Mouse (Mus musculus) adrenal gland, postnatal 10 days (tissue): ENCODE results near the gene Lpcat2. TPM values are rescaled to one million over a fixed set of nuclear protein-coding genes. Genes with fewer than 3 reads are reported as not detected.
"Not testable (repeated sequence)": the region's sequence is repeated elsewhere in the genome, so short reads cannot be mapped to it uniquely, and the experiment has no call there.

ENCODE experiments used
- DNase-seq: peaks from one replicate; pipeline ENCODE4 v3.0.0; 2021; ENCODE audit warnings: mixed read lengths
- total RNA-seq, 2 experiments: library from RNA; stranded (reverse); gene quantifications; 2 replicates each; pipeline ENCODE4 v1.2.3; 2021

Lpcat2 gene
- total RNA-seq, 2 experiments from 2014 or later: 2.5 to 2.6 TPM

GRCm38 (mm10) chr8:92853188-92853983 is 1.8 kb upstream of the Lpcat2 start:
- no peak for DNase-seq

DNA sequence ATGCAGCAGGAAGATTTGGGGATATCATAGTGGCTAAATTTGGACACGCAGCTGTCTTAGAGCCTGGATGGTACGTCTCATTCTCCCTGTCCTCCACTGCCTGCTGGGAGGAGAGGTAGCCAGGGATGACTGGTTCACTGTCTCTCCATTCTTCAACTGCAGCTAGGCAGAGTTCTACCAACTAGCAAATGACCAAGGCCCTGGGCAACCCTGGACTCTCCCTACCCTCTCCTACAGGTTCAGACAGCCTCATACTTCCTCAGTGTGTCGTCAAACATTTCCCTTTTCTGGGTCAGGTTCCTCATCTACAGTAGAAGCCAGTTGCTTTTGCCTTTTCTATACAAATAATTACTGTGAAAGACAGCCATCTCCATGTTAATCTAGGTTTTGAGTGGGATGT is 466 bp upstream of the Lpcat2 start:
- DNase-seq: no peak

DNA sequence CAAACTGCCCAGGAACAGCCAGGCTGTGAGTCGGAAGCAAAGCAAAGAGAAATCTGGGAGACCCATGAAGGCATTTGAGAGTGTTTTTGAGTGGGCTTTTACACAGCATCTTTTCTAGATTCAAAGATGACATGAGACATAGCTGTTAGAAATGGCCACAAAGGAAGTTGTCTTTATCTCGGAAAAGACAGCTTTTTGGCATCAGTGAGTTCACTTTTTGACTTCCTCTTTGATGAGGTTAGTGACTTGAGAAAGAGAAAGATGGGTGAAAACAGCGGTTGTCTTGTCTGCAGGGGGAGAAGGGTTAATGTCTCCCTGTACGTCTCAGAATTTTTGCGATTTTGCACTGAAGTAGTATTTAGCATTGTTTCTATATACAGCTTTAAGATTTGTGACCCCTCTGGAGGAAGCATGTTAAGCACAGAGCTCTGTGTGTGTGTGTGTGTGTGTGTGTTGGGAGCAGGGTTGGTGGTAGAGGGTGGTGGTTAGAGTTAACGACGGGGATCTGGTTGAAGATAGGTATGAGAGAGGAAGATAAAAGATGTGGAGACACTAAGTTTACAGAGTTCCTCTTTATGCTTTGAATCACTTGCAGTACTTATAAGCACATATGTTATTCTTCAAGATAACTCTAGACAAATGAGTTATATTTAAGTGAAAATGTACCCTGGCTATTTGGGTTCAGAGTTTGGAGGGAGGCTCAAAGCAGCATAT is 1.3 kb downstream of the Lpcat2 start:
- no peak for DNase-seq

- no peak for DNase-seq
Observed at GRCm38 (mm10) chr8:92858475-92859182, 3.5 kb downstream of the Lpcat2 start.

DNA sequence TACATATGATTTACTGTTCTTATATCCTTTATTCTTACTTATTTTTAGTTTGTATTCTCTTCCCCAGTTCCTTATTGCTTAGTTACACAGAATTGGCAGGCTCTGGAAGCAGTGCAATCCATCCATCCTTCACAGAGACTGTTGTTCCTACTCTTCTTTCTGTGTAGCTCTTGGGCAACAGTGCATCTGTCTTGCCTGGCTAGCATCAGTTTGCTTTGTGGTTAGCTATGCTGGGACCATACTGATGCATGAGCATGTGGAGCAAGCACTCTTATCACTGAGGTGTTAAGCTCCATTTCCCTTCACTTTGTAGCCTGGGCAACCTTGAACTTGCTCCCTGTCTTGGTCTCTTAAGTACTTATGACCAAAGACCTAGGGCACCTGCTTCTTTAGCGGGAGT is 6.8 kb downstream of the Lpcat2 start:
- no peak for DNase-seq

- no peak for DNase-seq
Observed at GRCm38 (mm10) chr8:92870281-92870680, 15.1 kb downstream of the Lpcat2 start.

- DNase-seq: no peak
Observed at GRCm38 (mm10) chr8:92872063-92872759, 17.1 kb downstream of the Lpcat2 start.

GRCm38 (mm10) chr8:92875795-92876194 is 20.7 kb downstream of the Lpcat2 start:
- DNase-seq: no peak

- no peak for DNase-seq
Observed at GRCm38 (mm10) chr8:92881247-92881646, 26.1 kb downstream of the Lpcat2 start.

DNA sequence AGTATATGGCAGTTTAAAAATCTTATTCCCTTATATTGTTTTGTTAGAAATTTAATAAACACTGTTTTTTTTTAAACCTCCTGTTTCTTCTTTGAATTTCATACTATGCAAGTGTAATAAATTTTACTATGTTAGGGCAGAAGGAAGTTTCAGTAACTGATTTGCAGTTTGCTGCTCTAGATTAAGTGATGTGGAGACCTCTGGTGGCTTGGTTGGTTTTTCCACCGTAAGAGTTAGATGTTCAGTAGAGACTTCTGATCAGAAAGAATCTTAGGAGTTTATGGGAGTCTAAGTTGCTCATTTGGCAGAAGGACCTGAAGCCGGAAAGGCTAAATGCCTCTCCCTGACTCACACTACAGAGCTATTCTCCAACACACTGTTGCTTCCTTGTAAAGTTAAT is 28.6 kb downstream of the Lpcat2 start:
- peak; percentile 15 for DNase-seq

DNA sequence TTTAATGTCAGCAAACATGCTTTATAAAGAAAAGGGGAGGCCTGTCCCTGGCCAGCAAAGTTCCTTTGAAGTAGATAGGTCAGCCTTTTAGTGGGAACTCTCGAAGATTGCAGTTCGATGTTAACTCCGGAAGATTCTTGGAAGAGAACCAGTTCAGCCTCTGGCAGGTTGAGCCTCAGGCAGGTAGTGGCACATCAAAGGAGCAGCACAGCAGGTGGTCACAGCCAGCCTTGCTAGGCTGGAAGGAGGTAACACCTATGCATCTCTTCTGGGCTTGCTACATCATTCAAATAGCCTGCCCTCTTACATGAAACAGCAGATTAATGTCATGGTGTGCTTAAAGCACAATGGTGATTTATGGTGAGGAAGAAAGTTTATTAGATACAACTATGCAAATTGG is 37.1 kb downstream of the Lpcat2 start:
- not testable (repeated sequence) for DNase-seq

GRCm38 (mm10) chr8:92893870-92894269 is 38.7 kb downstream of the Lpcat2 start:
- no peak for DNase-seq

GRCm38 (mm10) chr8:92895053-92895452 is 39.9 kb downstream of the Lpcat2 start:
- DNase-seq: no peak

DNA sequence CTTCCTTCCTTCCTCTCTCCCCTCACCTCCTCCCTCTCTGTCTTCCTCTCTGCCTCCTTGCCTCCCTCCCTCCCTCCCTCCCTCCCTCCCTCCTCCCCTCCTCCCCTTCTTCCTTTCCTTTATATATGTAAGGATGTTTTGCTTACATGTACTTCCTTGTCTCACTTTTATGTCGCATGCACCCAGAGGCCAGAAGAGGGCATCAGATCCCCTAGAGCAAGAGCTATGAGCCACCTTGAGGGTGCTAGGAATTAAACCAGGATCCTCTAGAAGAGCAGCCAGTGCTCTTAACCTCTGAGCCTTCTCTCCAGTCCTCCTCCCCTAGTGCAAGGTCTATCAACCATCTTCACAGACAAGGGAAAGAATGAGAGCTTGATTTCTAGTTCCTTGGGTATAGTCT is 40.9 kb downstream of the Lpcat2 start:
- no peak for DNase-seq

DNA sequence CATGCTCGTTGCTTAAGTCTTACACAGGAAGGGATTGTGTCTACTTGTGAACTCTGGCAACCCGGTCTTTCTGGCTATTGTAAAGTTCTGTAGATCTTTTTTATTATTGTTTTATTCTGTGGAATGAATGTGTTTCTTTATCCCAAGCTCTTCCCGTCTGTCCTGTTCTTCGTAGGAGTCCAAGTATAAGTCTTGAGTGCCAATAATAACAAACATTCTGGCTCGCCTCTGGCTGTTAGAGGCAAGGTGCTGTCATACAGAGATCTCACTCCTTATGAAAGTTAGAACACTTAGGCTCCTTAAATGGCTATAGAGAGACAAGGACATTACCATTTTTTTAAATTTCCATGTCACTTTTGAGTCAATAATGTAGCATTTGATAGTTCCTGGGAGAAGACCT is 41.5 kb downstream of the Lpcat2 start:
- no peak for DNase-seq

- no peak for DNase-seq
Observed at GRCm38 (mm10) chr8:92897794-92898193, 42.7 kb downstream of the Lpcat2 start.

- DNase-seq: no peak
Observed at GRCm38 (mm10) chr8:92899590-92899989, 44.5 kb downstream of the Lpcat2 start.

GRCm38 (mm10) chr8:92901107-92901506 is 46.0 kb downstream of the Lpcat2 start, which contains the start of gene Capns2:
Capns2 (plus strand) TSS chr8:92901407.
- no peak for DNase-seq

GRCm38 (mm10) chr8:92902981-92903380 is 47.8 kb downstream of the Lpcat2 start:
- DNase-seq: no peak

DNA sequence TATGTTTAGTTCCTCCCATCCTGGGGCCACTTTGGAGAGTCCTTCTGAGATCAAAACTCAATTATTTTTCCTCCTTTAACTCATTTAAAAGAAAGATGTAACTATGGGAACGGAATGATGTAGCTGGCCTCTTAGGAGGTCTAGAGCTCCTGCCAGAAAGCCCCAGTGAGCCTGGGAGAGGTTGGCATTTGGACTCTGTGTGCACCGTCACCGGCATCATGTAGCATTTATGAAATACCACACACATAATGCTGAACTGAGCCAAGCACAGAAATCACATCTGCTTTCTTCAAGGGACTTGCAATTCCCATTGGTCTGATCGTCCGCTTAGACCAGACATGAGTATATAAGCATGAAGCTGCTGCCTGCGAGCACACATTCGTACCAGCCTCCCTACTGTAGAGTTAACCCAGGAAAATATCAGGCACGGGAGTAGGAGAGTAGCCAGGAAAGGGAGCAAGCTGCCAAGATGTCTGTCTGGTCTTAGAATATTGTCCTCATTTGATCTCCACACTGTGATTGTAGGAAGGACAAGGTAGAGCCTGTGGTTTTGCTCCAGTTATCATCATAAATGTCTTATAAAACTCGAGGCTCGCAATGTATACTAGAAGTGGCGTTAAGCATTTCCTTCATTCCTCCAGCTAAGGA is 48.5 kb downstream of the Lpcat2 start:
- DNase-seq: no peak

DNA sequence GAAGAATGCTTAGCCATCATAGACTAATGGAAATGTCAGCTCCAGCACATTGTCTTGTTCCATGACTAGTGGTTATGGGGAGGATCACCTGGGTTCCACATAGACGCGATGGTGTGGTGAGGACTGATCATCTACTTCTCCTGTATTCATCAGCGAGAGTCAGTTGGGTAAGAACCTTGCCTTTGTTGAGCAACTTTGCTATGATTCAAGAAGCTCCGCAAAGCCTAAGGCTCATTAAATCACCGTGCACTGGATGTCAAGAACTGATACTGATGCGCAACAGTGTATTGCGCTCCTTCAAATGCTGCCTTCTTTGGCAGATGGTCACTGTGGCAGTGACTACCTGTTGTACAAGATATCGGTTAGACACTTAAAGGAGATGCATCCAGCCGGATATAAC is 51.4 kb downstream of the Lpcat2 start:
- no peak for DNase-seq

DNA sequence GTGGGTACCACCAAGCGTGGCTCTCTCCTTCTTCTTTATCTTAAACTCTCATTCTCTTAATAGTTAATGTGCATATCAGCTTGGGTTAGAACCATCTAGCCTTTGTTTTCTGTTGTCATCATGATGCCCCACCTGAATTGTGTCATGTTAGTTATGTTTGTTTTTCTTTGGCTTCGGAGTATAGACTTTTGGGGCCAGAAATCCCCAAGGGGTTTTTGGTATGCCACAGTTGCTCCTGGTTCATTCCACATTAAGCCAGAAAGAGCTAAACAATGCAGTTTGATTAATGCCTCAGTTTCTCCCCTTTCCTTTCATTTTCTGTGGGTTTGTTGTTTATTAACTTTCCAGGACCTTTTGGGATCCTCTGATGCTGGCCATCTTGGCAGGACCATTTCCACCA is 53.3 kb downstream of the Lpcat2 start:
- no peak for DNase-seq
